Mouse (Mus musculus): ENCODE measurements at regions not wholly inside any gene's neighbourhood (a gene's known extent, or its start where the extent isn't known, plus 50 kb on each side); places are given as distances from the start of the nearest gene placed in this dataset.

- Histone ChIP-seq H3K4me3 (replicated peaks; ENCODE audit: low read length) (no peak overlapping the region), H3K27me3 (replicated peaks; ENCODE audit: control insufficient read depth, insufficient read depth, low read length) (no peaks in the 10 kb centered on the region), H3K4me2 (ENCODE audit: low read length) (no peak overlapping the region), H3K4me1 (replicated peaks; ENCODE audit: control insufficient read depth, insufficient read depth, low read length) (peaks cover 15% of the 10 kb centered on the region), H3K36me3 (ENCODE audit: control insufficient read depth, insufficient read depth) (no peaks in the 10 kb centered on the region), H3K27ac (ENCODE audit: low read length) (no peak overlapping the region), H3K9me3 (ENCODE audit: control insufficient read depth, low read length) (no peaks in the 10 kb centered on the region), H3K9ac (replicated peaks; ENCODE audit: low read depth, low read length) (no peak overlapping the region)
- no peak for ATAC-seq
Measured at GRCm38 (mm10) chr11:66845238-66845637, 66.5 kb upstream of the Pirt start.

GRCm38 (mm10) chr11:66846043-66846775 is 65.6 kb upstream of the Pirt start:
- H3K4me1 ChIP-seq (replicated peaks; ENCODE audit: control insufficient read depth, insufficient read depth, low read length), result peaks cover 15% of the 10 kb centered on the region
- peak; percentile 96 for ATAC-seq
- H3K9me3 ChIP-seq (ENCODE audit: control insufficient read depth, low read length), result no peaks in the 10 kb centered on the region
- H3K36me3 ChIP-seq (ENCODE audit: control insufficient read depth, insufficient read depth), result no peaks in the 10 kb centered on the region
- no peak overlapping the region for H3K4me3 ChIP-seq (replicated peaks; ENCODE audit: low read length)
- peak overlapping the region; percentile 72 for H3K27ac ChIP-seq (ENCODE audit: low read length)
- no peak overlapping the region for H3K9ac ChIP-seq (replicated peaks; ENCODE audit: low read depth, low read length)
- H3K4me2 ChIP-seq (ENCODE audit: low read length), result no peak overlapping the region; the same call in 1 of the 2 replicates
- WGBS, result 4% methylated on average over 9 of the region's 9 CpGs
- no peaks in the 10 kb centered on the region for H3K27me3 ChIP-seq (replicated peaks; ENCODE audit: control insufficient read depth, insufficient read depth, low read length)
